Mouse (Mus musculus) monocyte, adult 5-6 weeks (primary cell): ENCODE measurements around the gene Samd10. TPM values are rescaled to one million over a fixed set of nuclear protein-coding genes. Genes with fewer than 3 reads are reported as not detected.

Experiments used
- ATAC-seq: fragments of 153-309, 156-312 bp; replicated peaks from 2 replicates; pipeline ENCODE4 v1.8.0; 2017; ENCODE audit warnings: mild to moderate bottlenecking; ENCODE audit not compliant: low TSS enrichment, insufficient number of reproducible peaks, severe bottlenecking, poor library complexity, low FRiP score
- total RNA-seq: library from RNA; stranded (forward); fragments of 200-1000, 200-491, 200-594 nt; gene quantifications from 3 replicates; pipeline ENCODE4 v1.2.3, GENCODE M21; 2017

The Samd10 gene
- total RNA-seq, 1 experiment from 2014 or later, result 1.5 TPM

DNA sequence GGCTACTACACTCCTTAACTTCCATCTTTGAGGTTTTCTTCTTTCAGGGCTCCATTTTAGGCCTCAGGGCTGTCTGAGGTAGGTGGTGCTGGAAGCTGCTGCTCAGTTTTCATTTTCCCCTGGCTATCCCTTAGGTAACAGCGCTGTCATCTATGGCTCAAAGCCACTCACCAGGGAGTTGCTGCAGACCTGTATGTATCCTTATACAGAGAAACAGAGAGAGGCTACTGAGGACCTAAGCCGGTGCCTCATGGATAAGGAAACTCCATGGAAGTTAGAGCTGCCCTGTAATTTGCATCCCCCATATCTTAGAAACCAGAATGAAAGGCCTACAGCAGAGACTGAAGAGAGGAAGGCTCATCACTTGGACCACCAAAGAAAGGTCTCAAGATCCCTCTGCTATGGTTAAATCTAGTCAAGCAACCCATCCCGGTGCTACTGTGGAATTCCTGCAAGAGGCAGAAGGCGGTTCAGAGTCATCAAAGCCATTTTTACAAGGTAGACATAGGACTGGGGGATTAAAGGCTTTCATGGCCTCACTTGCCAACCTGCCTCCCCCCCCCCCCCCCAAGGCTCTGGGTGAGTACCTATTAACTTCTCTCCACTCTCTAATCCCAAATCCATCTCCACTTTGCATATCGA is 18.8 kb downstream of the Samd10 start:
- ATAC-seq, result no peak

DNA sequence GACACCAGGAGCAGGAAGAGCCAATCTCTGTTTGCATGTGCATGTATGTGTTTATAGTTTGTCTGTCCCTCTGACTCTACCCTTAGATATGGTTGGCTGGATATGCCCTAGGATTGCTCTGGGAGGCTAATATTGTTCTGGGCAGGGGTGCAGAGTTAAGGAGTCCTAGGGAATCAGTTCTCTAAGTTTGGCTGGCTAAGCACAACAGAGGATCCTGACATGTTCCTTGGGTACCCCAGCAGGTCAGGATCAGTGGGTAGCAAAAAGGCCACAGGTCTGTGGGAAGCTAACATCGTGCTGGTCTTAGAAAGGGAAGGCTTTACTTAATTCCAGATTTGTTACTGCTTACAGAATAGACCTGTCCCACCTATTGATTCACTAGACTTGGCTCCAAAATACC is 19.3 kb downstream of the Samd10 start:
- no peak for ATAC-seq

DNA sequence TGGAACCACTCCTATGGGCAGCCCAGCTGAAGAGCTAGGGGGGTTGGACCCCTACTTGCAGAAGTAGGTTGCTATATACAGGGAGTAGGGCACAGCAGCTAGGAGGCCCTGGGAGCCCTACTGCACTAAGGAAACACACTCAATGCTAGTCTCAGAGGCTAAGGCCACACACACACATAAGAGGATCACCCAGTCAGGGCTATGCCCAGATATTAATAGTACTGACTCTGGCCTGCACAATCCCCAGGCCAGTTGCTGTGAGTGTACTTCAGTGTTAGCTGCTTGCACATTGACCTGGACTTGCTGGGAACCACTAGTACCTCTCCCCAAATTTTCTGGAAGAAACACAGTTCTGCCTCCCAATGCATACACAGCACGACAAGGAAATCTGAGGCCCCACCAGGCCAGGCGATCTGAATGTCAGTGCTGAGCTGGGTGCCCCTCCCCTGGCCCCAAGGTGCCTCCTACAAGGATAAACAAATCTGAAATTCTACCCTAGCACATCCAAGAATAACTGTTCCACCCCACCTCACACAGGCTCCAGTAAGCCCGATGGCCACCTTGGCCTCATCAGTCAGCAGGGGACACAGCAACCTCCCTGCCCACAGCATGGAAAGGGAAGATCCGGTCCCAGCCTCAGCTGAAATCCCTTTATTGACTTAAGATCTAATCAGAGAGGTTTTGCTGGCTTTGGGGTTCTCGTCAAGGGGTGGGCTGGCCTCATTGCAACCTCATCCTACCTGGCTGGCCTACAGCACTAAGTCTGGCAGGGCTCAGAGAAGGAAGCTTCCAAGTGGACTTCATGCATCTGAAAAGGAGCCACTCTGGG is 20.0 kb downstream of the Samd10 start:
- no peak for ATAC-seq

DNA sequence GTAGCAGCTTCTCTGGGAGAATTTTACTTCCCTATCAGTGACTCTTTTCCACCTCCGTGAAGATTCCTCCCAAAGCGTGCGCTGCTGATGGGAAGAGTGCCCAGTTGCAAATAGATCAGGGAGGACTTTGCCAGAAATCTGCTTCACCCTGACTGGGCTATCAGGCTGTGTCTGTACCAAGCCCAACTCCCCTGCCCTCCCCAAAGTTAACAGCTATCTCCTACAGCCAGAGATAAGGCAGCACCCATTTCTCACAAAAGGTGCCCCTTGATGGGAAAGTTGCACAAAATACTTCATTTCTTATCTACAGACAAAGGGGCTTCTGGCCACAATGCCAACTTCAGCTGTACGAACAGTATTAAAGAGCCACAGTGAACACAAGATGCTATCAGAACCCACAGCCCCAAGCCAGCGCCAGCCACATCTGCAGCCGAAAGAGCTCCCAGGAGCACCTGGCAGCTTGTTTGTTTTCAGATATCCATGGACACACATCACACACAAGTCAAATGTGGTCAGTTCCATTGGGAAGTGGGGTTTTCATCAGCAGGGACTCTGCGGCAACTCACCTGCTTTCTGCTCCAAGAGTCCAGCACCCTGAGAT is 20.9 kb downstream of the Samd10 start:
- no peak for ATAC-seq

DNA sequence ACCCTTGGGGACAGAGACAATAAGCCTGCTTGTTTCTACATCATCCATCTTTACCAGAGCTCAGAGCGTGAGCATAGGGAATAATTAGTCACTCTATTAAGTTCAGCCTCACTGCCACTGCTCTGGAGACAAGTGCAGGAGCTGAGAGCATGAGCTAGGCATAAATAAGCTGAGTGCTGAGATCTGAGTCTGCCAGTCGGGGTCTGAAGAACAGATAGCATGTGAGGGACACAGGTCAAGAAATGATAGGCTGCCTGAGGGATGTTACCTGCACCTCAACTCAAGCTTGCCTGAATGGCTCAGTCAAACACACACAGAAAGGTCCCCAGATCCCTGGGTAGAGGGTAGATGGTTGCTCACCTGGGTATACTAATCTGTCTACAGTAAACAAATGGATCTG is 21.9 kb downstream of the Samd10 start:
- no peak for ATAC-seq

DNA sequence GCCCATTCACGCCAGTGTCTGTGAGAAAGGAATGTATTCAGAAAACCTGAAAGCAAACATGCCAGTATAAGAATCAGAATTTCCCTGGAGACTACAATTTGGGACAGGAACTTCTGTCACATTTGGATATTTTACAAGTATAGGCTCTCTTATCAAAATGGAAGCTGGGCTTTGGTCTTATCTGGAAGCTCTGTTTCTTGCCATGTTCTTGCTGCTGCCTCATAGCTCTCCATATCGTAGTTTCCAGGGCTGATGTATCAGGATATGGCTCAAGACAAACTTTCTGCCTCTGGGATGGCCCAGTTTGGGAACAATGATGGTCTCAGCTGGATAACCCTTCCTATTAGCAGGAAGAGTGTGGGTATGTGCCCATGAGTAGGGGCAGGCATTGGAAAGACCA is 22.4 kb downstream of the Samd10 start:
- ATAC-seq, result no peak

DNA sequence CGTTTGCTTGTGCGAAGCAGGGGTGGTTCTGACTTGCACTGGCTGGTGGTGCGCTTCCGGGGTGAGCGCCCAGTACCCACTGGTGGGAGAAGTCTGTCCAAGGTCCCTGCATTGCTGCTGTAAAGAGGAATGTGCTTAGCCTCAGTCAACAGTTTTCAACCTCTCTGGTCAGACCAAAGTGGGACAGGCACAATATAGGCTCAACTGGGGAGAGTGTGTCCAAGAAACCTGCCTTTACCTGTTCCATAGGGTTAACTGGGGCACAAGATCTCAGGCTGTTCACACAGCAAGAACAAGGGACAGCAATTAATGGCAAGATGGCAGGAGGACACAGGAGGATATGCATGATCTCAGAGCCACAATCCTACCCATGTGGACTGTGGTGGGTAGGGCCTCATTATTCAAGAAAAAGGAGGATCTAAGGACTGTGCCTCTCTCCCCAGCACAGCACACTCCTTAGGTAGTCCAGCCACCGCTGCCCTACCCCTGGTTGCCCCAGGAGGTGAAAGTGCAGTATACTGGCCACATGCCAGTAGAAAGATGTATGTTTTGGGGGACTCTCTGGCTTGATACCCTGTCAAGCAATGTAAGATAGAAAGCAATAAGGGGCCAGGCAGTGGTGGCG is 24.0 kb downstream of the Samd10 start:
- ATAC-seq, result no peak

DNA sequence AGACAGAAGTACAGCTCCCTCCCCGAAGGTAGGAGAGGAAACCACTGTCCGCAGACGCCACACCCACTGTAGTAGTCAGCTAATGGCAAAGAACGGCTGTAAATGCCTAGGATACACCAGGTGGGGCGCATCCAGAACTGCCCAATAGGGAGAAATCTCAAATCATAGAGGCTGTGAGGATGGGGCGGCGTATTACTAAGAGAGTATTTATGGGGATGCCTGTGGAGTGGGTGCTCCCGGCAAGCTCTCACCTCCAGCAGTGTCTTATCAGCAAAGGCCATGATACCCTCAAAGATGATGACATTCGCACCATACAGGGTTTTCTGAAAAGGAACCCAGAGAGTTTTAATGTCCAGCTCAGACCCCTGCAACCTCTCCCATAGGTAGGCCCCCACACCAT is 25.1 kb downstream of the Samd10 start:
- no peak for ATAC-seq

DNA sequence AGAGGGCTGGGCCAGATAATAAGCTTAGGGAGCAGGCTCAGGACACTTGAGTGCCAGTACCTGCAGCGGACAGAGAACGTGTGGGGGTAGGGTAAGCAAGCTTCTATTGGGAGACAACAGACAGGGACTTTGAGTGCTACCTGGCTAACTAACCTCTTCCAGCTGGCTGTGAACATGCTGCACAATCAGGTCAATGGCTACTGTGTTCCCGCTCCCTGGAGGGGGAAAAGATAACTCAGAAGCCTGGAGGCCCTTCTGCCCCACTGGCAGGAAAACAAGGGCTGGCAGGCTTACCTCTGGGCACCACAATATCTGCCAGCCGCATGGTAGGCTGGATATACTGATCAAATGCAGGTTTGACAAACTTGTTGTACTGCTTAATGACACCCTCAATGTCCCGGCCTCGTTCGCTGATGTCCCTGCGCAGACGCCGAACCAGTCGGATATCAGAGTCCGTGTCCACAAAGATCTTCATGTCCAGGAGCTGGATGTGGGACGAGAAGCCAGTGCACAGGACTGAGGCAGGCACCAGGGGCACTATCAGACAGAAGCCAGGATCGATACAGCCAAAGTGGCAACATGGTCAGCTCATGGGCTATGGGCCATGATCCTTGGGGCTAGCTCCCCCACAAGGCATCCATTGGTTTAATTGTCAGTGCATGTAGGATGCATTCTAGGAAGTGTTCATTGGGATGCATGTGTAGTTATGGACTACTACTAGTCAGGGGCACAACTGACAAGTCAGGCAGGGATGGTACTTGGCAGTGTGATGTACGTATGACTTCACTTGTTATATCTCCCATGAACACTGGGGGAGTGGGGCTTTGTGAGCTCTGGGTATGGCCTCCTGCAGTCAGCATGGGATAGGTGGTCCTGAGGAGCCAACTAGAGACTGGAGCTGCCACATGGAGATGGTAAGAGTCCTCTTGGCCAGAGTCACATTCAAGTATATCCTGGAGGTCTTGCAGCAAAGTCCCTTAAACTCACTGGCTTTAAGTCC is 25.8 kb downstream of the Samd10 start:
- no peak for ATAC-seq

DNA sequence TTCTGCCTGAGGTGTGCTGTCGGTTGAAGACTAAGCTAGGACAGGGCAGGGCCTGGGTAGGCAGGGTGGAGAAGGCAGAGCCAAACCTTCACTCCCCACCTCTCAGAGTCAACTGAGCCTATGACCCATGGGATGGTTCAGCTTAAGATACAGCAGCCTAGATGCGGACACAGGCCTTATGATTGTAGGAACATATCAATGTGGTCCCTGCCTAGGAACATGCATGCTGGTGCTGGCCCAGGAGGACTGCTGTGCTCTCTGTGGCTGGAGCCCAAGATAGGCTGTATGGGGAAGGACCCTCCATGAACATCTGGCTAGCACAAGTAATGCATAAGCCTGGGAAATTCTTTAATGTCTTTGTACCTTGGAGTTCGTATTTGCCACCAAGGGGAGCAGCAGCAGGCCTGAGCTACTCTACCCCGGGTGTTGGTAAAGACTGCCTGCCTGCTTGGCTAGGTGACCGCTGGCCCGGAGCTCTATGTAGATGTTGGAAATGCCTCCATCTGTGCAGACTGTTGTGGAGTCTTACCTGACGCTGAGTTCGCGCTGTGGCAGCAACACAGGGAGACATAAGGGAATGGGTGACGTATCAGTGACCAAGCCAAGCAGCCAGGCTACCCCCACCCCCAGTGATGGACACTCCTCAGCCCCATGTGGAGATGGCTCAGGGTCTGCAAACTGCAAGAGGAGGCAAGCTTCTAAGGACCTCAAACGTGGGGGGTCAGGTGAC is 26.9 kb downstream of the Samd10 start:
- no peak for ATAC-seq

DNA sequence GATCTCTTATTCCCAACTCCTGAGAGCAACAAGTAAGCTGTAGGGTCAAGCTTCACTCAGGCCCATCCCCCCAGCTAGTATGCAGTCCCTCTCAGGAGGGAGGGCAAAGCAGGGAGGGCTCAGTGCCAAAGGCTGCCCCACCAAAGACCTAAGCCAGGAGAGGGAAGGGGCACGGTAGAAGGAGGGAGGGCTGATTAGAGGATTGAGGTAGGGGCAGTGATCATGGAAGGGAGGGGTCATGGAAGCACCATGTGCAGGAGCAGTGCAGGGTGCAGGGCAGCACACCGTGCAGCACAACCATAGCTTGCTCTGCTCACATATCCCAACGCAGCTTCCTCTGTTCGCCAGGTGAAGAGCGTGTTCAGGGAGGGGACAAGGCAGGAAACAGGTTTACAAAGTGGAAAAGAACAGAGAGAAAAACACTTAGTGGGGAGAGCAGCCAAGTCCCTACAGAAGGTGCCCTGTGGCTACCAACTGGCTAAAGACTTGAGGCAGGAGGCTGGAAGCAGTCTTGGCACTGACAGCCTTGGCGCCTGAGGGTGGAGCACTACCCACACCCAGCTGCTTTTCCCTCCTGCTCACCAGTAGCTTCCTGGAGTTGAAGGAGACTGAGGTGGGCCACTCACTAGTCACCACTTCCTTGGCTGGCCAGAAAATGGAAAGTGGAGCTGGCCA is 28.0 kb downstream of the Samd10 start:
- ATAC-seq, result no peak

DNA sequence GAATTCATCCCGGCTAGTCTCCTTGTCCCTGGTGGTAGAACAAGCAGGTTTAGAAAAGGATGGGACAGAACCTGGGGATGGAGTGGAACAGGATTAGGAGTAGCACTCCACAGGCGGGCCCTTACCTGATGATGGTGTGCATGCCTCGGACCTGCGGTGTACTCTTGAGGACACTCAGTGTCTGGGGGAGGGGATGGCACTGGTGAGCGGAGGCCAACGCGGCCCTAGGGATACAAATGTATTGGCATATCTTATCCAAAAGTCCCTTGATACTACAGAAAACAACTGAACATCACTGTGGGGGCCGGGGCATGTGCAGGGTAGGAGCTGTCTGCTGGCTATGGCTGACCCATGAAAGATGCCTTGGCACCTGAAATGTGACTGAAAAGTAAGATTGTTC is 28.6 kb downstream of the Samd10 start:
- no peak for ATAC-seq

DNA sequence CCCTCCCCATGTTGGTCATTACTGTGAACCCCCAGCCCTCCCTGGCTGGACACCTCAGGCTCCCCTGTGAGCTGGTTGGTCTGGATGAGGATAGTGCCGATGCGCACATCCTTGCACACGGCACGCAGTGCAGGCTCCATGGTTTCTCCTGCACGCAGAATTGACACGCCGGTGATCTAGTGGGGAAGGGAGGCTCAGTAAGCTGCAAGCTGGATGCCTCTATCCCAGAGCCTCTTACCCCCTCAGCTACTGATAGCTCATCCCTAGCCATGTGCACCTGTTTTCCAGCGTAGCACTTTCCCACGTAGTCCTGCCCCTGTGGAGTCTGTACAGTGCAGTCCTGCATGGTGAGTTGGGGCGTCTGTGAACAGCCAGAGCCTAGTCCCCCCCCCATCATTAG is 29.2 kb downstream of the Samd10 start:
- no peak for ATAC-seq

DNA sequence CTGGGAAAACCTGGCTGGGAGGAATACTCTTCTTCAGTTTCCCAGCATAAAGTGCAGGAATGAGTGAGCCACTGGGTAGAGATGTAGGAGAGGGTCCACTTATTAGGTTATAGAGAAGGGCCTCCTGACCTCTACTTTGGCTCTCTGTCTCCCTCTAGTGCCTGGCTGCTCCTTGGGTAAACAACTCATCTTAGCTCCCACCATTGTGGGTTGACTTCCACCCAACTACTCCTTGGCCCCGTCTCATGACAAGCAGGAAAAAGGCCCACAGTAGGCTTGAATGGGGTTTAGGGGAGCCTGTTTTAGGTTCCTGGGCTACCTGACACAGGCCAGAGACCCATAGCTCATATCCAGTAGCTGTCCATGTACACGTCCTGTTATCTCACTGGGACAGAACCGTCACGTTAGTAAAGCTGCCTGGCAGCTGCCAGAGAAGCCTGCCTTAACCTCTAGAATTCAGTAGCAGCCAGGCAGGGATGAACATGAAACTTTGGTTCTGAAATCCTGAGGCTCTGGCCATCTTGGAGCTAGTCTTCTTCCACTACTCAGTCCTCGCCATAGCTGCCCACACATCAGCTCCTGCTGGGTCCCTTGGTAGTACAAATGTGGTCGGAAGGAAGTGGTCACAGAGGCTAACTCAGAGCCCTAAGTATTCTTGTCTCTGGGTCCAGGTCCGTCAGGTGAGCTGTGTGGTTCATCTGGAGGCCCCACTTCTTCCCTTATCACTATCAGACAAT is 30.6 kb downstream of the Samd10 start:
- ATAC-seq, result no peak

DNA sequence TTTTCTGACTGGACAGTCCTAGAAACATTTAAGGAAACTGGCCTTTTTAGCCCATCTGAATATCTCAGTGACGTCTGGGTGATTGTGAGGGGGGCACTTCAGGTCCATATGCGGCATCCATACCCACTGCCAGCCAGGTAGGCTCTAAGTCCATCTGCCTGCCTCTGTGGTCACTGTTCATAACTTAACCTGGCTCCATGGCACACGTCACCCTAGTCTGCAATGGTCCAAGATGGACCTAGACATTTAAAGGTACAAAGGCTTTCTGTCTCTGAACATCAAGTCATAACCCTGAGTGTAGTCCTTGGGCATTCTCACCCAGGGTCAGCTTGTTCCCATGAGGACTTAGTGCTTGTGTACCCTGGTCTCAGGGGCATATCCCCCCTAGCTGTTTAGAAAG is 31.7 kb downstream of the Samd10 start:
- ATAC-seq, result no peak

DNA sequence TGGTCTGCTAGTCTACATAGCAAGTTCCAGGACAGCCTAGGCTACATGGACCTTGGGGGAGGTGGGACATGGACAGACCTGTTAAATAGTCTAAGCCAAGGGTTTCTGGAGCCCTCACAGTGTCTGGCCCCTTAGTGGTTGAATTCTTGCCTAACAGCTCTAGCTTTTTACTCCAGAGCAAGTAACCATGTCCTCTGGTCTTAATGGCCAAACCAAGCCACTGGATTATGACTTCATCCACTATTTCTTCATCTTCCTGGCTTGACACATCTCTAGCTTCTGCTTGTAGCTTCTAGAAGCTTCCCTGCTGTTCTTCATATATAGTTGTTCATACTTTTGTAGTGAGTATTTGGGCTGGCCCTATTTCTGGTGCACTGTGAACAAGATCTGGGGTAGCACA is 45.2 kb downstream of the Samd10 start:
- no peak for ATAC-seq

DNA sequence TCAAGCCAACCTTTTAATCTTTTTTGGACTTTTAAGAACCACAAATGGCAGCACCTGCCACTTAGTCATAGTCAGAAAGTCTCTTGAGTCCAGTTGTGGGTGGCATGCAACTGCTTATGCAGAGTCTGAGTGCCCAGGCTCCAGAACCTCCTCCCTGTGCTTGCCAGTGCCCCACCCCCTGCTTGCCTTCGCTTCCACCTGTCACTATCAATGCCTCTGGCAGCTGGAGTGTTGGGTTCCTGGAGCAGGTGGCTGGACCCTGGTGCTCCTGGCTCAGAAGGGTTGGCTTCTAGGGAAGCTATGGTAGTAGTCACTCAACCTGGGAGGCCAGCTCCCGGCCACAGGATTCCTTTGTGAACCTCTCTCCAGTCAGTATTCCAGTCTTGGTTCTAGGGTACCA is 48.8 kb downstream of the Samd10 start:
- ATAC-seq, result no peak
